Mouse (Mus musculus): ENCODE data around the gene Ncoa3. TPM values are rescaled to one million over a fixed set of nuclear protein-coding genes. Genes with fewer than 3 reads are reported as not detected.
A peak's percentile ranks its signal among the peaks of the same experiment; 100 is the strongest.

Gene Ncoa3
- polyA plus RNA-seq, 1 experiment from 2014 or later, result 14.6 TPM

DNA sequence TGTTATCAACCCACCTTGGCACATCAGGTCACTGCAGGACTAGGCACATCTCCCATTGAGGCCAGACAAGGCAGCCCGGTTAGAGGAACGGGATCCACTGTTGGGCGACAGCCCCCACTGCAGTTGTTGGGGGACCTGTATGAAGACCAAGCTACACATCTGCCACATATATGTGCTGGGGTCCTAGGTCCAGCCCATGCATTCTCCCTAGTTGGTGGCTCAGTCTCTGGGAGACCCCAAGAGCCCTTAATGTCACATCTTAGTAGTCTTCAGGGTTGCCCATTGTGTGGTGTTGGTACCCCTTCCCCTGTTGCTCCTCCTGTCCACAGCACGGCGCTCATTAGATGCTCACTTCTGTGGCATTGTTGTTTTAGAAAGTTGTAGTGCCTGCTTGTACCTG, 40.2 kb downstream of the Ncoa3 start:
- ATAC-seq (replicated peaks; ENCODE audit: low FRiP score, low read depth), result no peak
- no peaks in the 10 kb centered on the region for H3K36me3 ChIP-seq (ENCODE audit: insufficient read depth, low read length)
- DNase-seq (ENCODE audit: low spot score), result no peak
- 92% methylated on average over 5 of the region's 5 CpGs for WGBS
- no peak overlapping the region for H3K4me2 ChIP-seq (ENCODE audit: low read length)
- H3K27ac ChIP-seq, result no peak overlapping the region; the same call in 1 of the 2 replicates
- H3K9ac ChIP-seq (ENCODE audit: low read depth, low read length), result no peak overlapping the region
- H3K4me3 ChIP-seq (replicated peaks; ENCODE audit: low read depth, low read length), result no peak overlapping the region
- peaks cover 15% of the 10 kb centered on the region; the same call in 1 of the 2 replicates for H3K4me1 ChIP-seq (replicated peaks; ENCODE audit: insufficient read depth, low read length)
- TF ChIP-seq CTCF (IDR thresholded peaks at IDR 0.05; ENCODE audit: low read depth), result no peak
- H3K9me3 ChIP-seq (replicated peaks; ENCODE audit: low read length), result no peaks in the 10 kb centered on the region
- no peaks in the 10 kb centered on the region for H3K27me3 ChIP-seq (ENCODE audit: insufficient read depth, low read length)

DNA sequence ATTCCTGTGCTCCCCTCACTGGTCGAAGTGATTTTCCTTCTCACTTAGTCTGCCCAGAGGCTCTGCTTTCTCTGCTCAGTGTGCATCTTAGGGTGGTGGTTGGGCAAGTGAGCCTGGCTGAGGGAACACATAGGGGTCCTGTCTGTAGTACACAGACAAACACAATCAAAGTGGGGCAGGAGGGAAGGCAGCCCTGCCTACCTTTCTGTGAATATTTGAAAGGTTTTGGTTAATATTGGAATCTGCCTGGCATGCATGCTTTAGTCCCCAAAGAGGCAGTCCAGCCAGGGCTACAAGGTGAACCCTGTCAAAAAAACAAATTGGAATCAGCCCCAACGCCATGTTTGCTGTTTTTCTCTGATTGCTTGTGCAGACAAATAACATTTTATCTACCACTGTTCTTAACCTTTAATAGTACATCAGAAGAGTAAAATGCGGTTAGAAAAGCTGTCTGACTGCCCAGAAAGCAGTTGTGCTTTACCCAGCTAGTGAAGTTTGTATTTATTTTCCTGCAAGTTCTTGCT, 42.6 kb downstream of the Ncoa3 start:
- 43% methylated on average over 3 of the region's 3 CpGs for WGBS
- Histone ChIP-seq H3K9me3 (replicated peaks; ENCODE audit: low read length) (no peaks in the 10 kb centered on the region), H3K4me3 (replicated peaks; ENCODE audit: low read depth, low read length) (no peak overlapping the region), H3K27ac (peak overlapping the region; percentile 80), H3K36me3 (ENCODE audit: insufficient read depth, low read length) (no peaks in the 10 kb centered on the region), H3K27me3 (ENCODE audit: insufficient read depth, low read length) (no peaks in the 10 kb centered on the region), H3K9ac (ENCODE audit: low read depth, low read length) (no peak overlapping the region), H3K4me2 (ENCODE audit: low read length) (no peak overlapping the region), H3K4me1 (replicated peaks; ENCODE audit: insufficient read depth, low read length) (peaks cover 12% of the 10 kb centered on the region; the same call in 1 of the 2 replicates)
- ATAC-seq (replicated peaks; ENCODE audit: low FRiP score, low read depth) (no peak), DNase-seq (ENCODE audit: low spot score) (no peak)
- TF ChIP-seq CTCF (IDR thresholded peaks at IDR 0.05; ENCODE audit: low read depth), result no peak

DNA sequence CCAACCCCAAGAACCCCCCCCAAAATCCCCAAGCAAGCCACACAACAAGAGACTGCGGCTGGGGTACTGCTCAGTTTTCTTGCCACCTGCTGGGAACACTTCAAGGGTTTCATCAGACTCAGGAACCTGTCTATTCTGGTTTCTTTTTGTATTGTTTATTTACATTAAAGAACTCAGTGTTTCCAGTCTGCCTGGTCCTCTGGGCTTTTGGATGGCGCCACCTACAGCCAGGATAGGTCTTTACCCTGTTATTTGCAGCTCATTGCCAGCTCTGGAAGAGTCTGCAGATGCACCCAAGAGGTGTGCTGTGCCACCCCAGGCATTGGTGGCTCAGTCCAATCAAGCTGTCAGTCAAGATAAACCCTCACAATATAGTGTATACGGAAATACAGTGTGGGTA, 43.3 kb downstream of the Ncoa3 start:
- DNase-seq (ENCODE audit: low spot score), result peak; percentile 77

DNA sequence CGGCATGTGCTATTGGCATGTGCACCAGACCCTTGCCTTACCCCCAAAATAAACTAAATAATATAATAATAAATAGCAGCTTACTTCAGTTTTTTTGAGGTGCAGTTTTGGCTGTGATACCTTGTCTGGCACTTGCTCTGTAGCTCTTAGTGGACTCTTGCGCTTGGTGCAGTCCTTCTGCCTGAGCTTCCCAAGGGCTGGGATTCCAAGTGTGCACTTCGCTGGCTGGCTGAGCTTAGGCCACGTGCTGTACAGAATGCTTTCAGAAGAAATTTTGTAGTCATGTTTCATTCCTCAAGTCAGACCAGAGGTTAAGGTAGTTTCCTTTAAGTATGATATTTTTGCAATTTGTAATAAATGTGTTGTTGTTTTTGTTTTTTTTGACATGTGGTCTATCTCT, 47.2 kb downstream of the Ncoa3 start:
- ATAC-seq (replicated peaks; ENCODE audit: low FRiP score, low read depth), result no peak

More for the DNA sequence above, 43.3 kb downstream of the Ncoa3 start:
- Histone ChIP-seq H3K9ac (ENCODE audit: low read depth, low read length) (no peak overlapping the region), H3K4me1 (replicated peaks; ENCODE audit: insufficient read depth, low read length) (peaks cover 10% of the 10 kb centered on the region; the same call in 1 of the 2 replicates), H3K27me3 (ENCODE audit: insufficient read depth, low read length) (no peaks in the 10 kb centered on the region), H3K36me3 (ENCODE audit: insufficient read depth, low read length) (no peaks in the 10 kb centered on the region), H3K27ac (peak overlapping the region; percentile 80), H3K4me2 (ENCODE audit: low read length) (no peak overlapping the region), H3K9me3 (replicated peaks; ENCODE audit: low read length) (no peaks in the 10 kb centered on the region), H3K4me3 (replicated peaks; ENCODE audit: low read depth, low read length) (no peak overlapping the region)
- no peak for ATAC-seq (replicated peaks; ENCODE audit: low FRiP score, low read depth)
- peak; percentile 73 for TF ChIP-seq CTCF (IDR thresholded peaks at IDR 0.05; ENCODE audit: low read depth)
- WGBS, result 61% methylated on average over 3 of the region's 3 CpGs

DNA sequence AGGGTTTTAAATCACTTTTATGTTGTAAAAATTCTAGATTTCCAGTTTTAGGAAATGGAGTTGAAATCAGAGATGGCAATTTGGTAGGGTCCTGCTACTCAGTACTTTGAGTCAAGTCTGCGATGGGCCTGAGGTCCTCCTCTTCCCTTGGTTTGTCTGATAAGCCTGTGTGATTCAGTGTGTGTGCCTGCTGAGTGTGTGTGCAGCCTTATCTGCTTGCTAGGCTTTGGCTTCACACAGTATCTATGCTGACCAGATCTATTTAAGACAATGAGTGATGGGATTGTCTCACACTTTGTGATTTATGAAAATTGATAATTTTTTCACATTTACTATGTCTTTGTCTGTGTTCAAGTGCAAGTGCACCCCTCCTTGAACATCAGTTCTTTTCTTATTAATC, 50.1 kb downstream of the Ncoa3 start:
- Histone ChIP-seq H3K9me3 (replicated peaks; ENCODE audit: low read length) (no peaks in the 10 kb centered on the region), H3K27me3 (ENCODE audit: insufficient read depth, low read length) (no peaks in the 10 kb centered on the region), H3K27ac (no peak overlapping the region), H3K4me2 (ENCODE audit: low read length) (no peak overlapping the region), H3K4me3 (replicated peaks; ENCODE audit: low read depth, low read length) (no peak overlapping the region), H3K36me3 (ENCODE audit: insufficient read depth, low read length) (0 out of 2 replicates have a peak, but pooled peaks cover 2% of the 10 kb centered on the region), H3K9ac (ENCODE audit: low read depth, low read length) (no peak overlapping the region), H3K4me1 (replicated peaks; ENCODE audit: insufficient read depth, low read length) (peaks cover 14% of the 10 kb centered on the region)
- TF ChIP-seq CTCF (IDR thresholded peaks at IDR 0.05; ENCODE audit: low read depth), result no peak
- 76% methylated on average over 1 of the region's 1 CpGs for WGBS
- ATAC-seq (replicated peaks; ENCODE audit: low FRiP score, low read depth), result no peak
- DNase-seq (ENCODE audit: low spot score), result no peak

More for the DNA sequence above, 47.2 kb downstream of the Ncoa3 start:
- no peak overlapping the region for H3K4me3 ChIP-seq (replicated peaks; ENCODE audit: low read depth, low read length)
- no peak for TF ChIP-seq CTCF (IDR thresholded peaks at IDR 0.05; ENCODE audit: low read depth)
- H3K9ac ChIP-seq (ENCODE audit: low read depth, low read length), result no peak overlapping the region
- DNase-seq (ENCODE audit: low spot score), result no peak
- 80% methylated on average over 4 of the region's 4 CpGs for WGBS
- H3K4me2 ChIP-seq (ENCODE audit: low read length), result no peak overlapping the region
- H3K36me3 ChIP-seq (ENCODE audit: insufficient read depth, low read length), result no peaks in the 10 kb centered on the region
- H3K4me1 ChIP-seq (replicated peaks; ENCODE audit: insufficient read depth, low read length), result peaks cover 19% of the 10 kb centered on the region
- H3K9me3 ChIP-seq (replicated peaks; ENCODE audit: low read length), result no peaks in the 10 kb centered on the region
- no peaks in the 10 kb centered on the region for H3K27me3 ChIP-seq (ENCODE audit: insufficient read depth, low read length)
- H3K27ac ChIP-seq, result no peak overlapping the region

DNA sequence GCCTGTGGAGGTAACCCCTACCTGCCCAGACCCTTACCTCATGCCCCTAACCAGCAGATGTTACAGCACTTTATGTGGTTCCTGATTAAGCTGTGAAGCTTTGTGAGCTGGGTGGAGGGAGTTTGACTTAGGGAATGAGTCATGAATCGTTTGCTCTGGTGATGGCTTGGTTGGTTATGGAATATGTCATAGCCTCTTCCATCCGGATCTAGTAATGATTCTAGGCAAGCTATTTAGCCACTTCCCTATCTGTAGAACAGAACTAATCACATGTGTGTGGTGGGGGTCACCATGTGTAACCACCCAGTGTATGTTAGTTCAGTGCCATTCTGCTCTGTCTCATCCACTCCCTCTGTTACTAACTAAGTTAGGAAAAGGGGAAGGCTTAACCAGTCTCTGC, 52.6 kb downstream of the Ncoa3 start:
- no peak overlapping the region for H3K4me3 ChIP-seq (replicated peaks; ENCODE audit: low read depth, low read length)
- WGBS, result 54% methylated on average over 2 of the region's 2 CpGs
- no peak overlapping the region for H3K4me2 ChIP-seq (ENCODE audit: low read length)
- TF ChIP-seq CTCF (IDR thresholded peaks at IDR 0.05; ENCODE audit: low read depth), result no peak
- no peak overlapping the region for H3K9ac ChIP-seq (ENCODE audit: low read depth, low read length)
- H3K27me3 ChIP-seq (ENCODE audit: insufficient read depth, low read length), result no peaks in the 10 kb centered on the region
- ATAC-seq (replicated peaks; ENCODE audit: low FRiP score, low read depth) (no peak), DNase-seq (ENCODE audit: low spot score) (no peak)
- H3K9me3 ChIP-seq (replicated peaks; ENCODE audit: low read length), result no peaks in the 10 kb centered on the region
- peaks cover 18% of the 10 kb centered on the region; the same call in 1 of the 2 replicates for H3K36me3 ChIP-seq (ENCODE audit: insufficient read depth, low read length)
- H3K27ac ChIP-seq, result peak overlapping the region; percentile 9; the same call in 1 of the 2 replicates
- H3K4me1 ChIP-seq (replicated peaks; ENCODE audit: insufficient read depth, low read length), result peaks cover 14% of the 10 kb centered on the region

Data from kidney, postnatal 0 days (tissue).